Mouse (Mus musculus) C2C12 (cell line): ENCODE measurements around the gene Orai3.

Experiments
- CTCF ChIP-seq: IDR thresholded peaks from one replicate; pipeline ENCODE4 v1.5.1; 2011; ENCODE audit not compliant: control insufficient read depth, insufficient read depth, insufficient read length
- FOSL1 ChIP-seq: IDR thresholded peaks from one replicate; pipeline ENCODE4 v1.8.0; 2011; ENCODE audit warnings: mild to moderate bottlenecking, low read length; ENCODE audit not compliant: poor library complexity, insufficient read depth, severe bottlenecking
- MYOD1 ChIP-seq: IDR thresholded peaks from one replicate; pipeline ENCODE4 v1.6.1; 2011; ENCODE audit warnings: low read depth; ENCODE audit not compliant: control insufficient read depth, insufficient read length
- MYOG ChIP-seq: IDR thresholded peaks from one replicate; pipeline ENCODE4 v1.6.1; 2011; ENCODE audit not compliant: control insufficient read depth, insufficient read length; ENCODE audit errors: extremely low read depth
- USF1 ChIP-seq: IDR thresholded peaks from one replicate; pipeline ENCODE4 v1.6.1; 2011; ENCODE audit warnings: low read depth, mild to moderate bottlenecking, control low read depth, moderate library complexity

- no peak for TF ChIP-seq USF1
- no peak for TF ChIP-seq CTCF
- peak; percentile 25 for TF ChIP-seq MYOD1
- no peak for TF ChIP-seq FOSL1
- no peak for TF ChIP-seq MYOG
Measured at GRCm38 (mm10) chr7:127801010-127801621, 31.5 kb downstream of the Orai3 start.
